Mouse (Mus musculus): ENCODE results near the gene Rbm8a2. TPM values are rescaled to one million over a fixed set of nuclear protein-coding genes. Genes with fewer than 3 reads are reported as not detected.
"Not testable (repeated sequence)": the region's sequence is repeated elsewhere in the genome, so short reads cannot be mapped to it uniquely, and the experiment has no call there.

Rbm8a2 gene
- total RNA-seq (2018; cell fraction: chromatin; rRNA removed) = not detected
- under 1 TPM in 12 of 26 experiments, not detected in 14; 0.08 to 0.19 (median 0.11) TPM for total RNA-seq (2018; cell fraction: cytosol; rRNA removed)
- not detected for total RNA-seq (2018; cell fraction: nucleus; rRNA removed)
- 0.17 to 0.38 TPM (median 0.34 TPM) in 3 replicates for polyA plus RNA-seq (2018)

GRCm38 (mm10) chr1:175979014-175979413 is at the start of gene Rbm8a2:
Gene Rbm8a2, minus strand, starts transcription at chr1:175979114.
- not testable (repeated sequence) for H3K36me3 ChIP-seq (ENCODE audit: inconsistent target); H3K4me3 ChIP-seq (ENCODE audit: inconsistent target); H3K79me2 ChIP-seq (ENCODE audit: inconsistent target); H3K27ac ChIP-seq
- 93% methylated on average over 7 of the region's 7 CpGs for WGBS (ENCODE audit: missing documents)

GRCm38 (mm10) chr1:176028397-176028796 is 49.5 kb upstream of the Rbm8a2 start:
- H3K27ac ChIP-seq = no peak overlapping the region
- WGBS (ENCODE audit: missing documents) = 85% methylated on average over 3 of the region's 3 CpGs

GRCm38 (mm10) chr1:176024501-176024900 is 45.6 kb upstream of the Rbm8a2 start:
- H3K36me3 ChIP-seq (ENCODE audit: inconsistent target) = no peaks in the 10 kb centered on the region
- H3K27ac ChIP-seq = no peak overlapping the region
- H3K4me3 ChIP-seq (ENCODE audit: inconsistent target) = no peak overlapping the region
- H3K79me2 ChIP-seq (ENCODE audit: inconsistent target) = no peaks in the 10 kb centered on the region
- WGBS (ENCODE audit: missing documents) = 67% methylated on average over 1 of the region's 1 CpGs

More at GRCm38 (mm10) chr1:176028397-176028796, 49.5 kb upstream of the Rbm8a2 start:
- H3K79me2 ChIP-seq (ENCODE audit: inconsistent target) = no peaks in the 10 kb centered on the region
- H3K4me3 ChIP-seq (ENCODE audit: inconsistent target) = no peak overlapping the region
- H3K36me3 ChIP-seq (ENCODE audit: inconsistent target) = no peaks in the 10 kb centered on the region

GRCm38 (mm10) chr1:176018523-176018922 is 39.6 kb upstream of the Rbm8a2 start:
- H3K36me3 ChIP-seq (ENCODE audit: inconsistent target) = no peaks in the 10 kb centered on the region
- no peak overlapping the region for H3K4me3 ChIP-seq (ENCODE audit: inconsistent target)
- no peak overlapping the region for H3K27ac ChIP-seq
- H3K79me2 ChIP-seq (ENCODE audit: inconsistent target) = no peaks in the 10 kb centered on the region
- WGBS (ENCODE audit: missing documents) = 96% methylated on average over 3 of the region's 3 CpGs

- Histone ChIP-seq H3K79me2 (ENCODE audit: inconsistent target) (no peaks in the 10 kb centered on the region), H3K36me3 (ENCODE audit: inconsistent target) (no peaks in the 10 kb centered on the region), H3K4me3 (ENCODE audit: inconsistent target) (no peak overlapping the region), H3K27ac (no peak overlapping the region)
- WGBS (ENCODE audit: missing documents) = 65% methylated on average over 3 of the region's 3 CpGs
Measured at GRCm38 (mm10) chr1:176016076-176016475, 37.2 kb upstream of the Rbm8a2 start.

GRCm38 (mm10) chr1:176013497-176014268 is 34.8 kb upstream of the Rbm8a2 start:
- Histone ChIP-seq H3K27ac (no peak overlapping the region), H3K36me3 (ENCODE audit: inconsistent target) (no peaks in the 10 kb centered on the region), H3K4me3 (ENCODE audit: inconsistent target) (no peak overlapping the region), H3K79me2 (ENCODE audit: inconsistent target) (no peaks in the 10 kb centered on the region)
- 94% methylated on average over 3 of the region's 3 CpGs for WGBS (ENCODE audit: missing documents)

- H3K79me2 ChIP-seq (ENCODE audit: inconsistent target) = no peaks in the 10 kb centered on the region
- H3K4me3 ChIP-seq (ENCODE audit: inconsistent target) = no peak overlapping the region
Measured at GRCm38 (mm10) chr1:176011535-176011934, 32.6 kb upstream of the Rbm8a2 start.

GRCm38 (mm10) chr1:176011072-176011471 is 32.2 kb upstream of the Rbm8a2 start:
- H3K36me3 ChIP-seq (ENCODE audit: inconsistent target) = no peaks in the 10 kb centered on the region
- no peak overlapping the region for H3K27ac ChIP-seq
- H3K4me3 ChIP-seq (ENCODE audit: inconsistent target) = no peak overlapping the region
- H3K79me2 ChIP-seq (ENCODE audit: inconsistent target) = no peaks in the 10 kb centered on the region

More at GRCm38 (mm10) chr1:176011535-176011934, 32.6 kb upstream of the Rbm8a2 start:
- H3K36me3 ChIP-seq (ENCODE audit: inconsistent target) = no peaks in the 10 kb centered on the region
- H3K27ac ChIP-seq = no peak overlapping the region

GRCm38 (mm10) chr1:176008411-176008810 is 29.5 kb upstream of the Rbm8a2 start:
- H3K79me2 ChIP-seq (ENCODE audit: inconsistent target) = no peaks in the 10 kb centered on the region
- H3K36me3 ChIP-seq (ENCODE audit: inconsistent target) = no peaks in the 10 kb centered on the region
- H3K4me3 ChIP-seq (ENCODE audit: inconsistent target) = no peak overlapping the region
- no peak overlapping the region for H3K27ac ChIP-seq
- 88% methylated on average over 2 of the region's 2 CpGs for WGBS (ENCODE audit: missing documents)

GRCm38 (mm10) chr1:176000599-176000998 is 21.7 kb upstream of the Rbm8a2 start:
- no peaks in the 10 kb centered on the region for H3K79me2 ChIP-seq (ENCODE audit: inconsistent target)
- H3K27ac ChIP-seq = no peak overlapping the region
- WGBS (ENCODE audit: missing documents) = 86% methylated on average over 5 of the region's 5 CpGs

GRCm38 (mm10) chr1:175997076-175997651 is 18.2 kb upstream of the Rbm8a2 start:
- WGBS (ENCODE audit: missing documents) = 80% methylated on average over 7 of the region's 7 CpGs
- no peaks in the 10 kb centered on the region for H3K36me3 ChIP-seq (ENCODE audit: inconsistent target)

More at GRCm38 (mm10) chr1:176000599-176000998, 21.7 kb upstream of the Rbm8a2 start:
- Histone ChIP-seq H3K36me3 (ENCODE audit: inconsistent target) (no peaks in the 10 kb centered on the region), H3K4me3 (ENCODE audit: inconsistent target) (no peak overlapping the region)

GRCm38 (mm10) chr1:175988912-175989311 is 10.0 kb upstream of the Rbm8a2 start:
- 98% methylated on average over 4 of the region's 4 CpGs for WGBS (ENCODE audit: missing documents)
- no peaks in the 10 kb centered on the region for H3K36me3 ChIP-seq (ENCODE audit: inconsistent target)
- no peak overlapping the region for H3K4me3 ChIP-seq (ENCODE audit: inconsistent target)
- H3K79me2 ChIP-seq (ENCODE audit: inconsistent target) = no peaks in the 10 kb centered on the region
- H3K27ac ChIP-seq = no peak overlapping the region

More at GRCm38 (mm10) chr1:175997076-175997651, 18.2 kb upstream of the Rbm8a2 start:
- H3K4me3 ChIP-seq (ENCODE audit: inconsistent target) = no peak overlapping the region
- no peaks in the 10 kb centered on the region for H3K79me2 ChIP-seq (ENCODE audit: inconsistent target)
- H3K27ac ChIP-seq = no peak overlapping the region

- Histone ChIP-seq H3K4me3 (ENCODE audit: inconsistent target) (no peak overlapping the region), H3K79me2 (ENCODE audit: inconsistent target) (no peaks in the 10 kb centered on the region), H3K27ac (no peak overlapping the region), H3K36me3 (ENCODE audit: inconsistent target) (no peaks in the 10 kb centered on the region)
- 91% methylated on average over 5 of the region's 5 CpGs for WGBS (ENCODE audit: missing documents)
Measured at GRCm38 (mm10) chr1:175988448-175988847, 9.5 kb upstream of the Rbm8a2 start.

GRCm38 (mm10) chr1:175970710-175971109 is 8.2 kb downstream of the Rbm8a2 start:
- Histone ChIP-seq H3K36me3 (ENCODE audit: inconsistent target) (no peaks in the 10 kb centered on the region), H3K27ac (no peak overlapping the region), H3K79me2 (ENCODE audit: inconsistent target) (no peaks in the 10 kb centered on the region), H3K4me3 (ENCODE audit: inconsistent target) (no peak overlapping the region)
- 85% methylated on average over 5 of the region's 5 CpGs for WGBS (ENCODE audit: missing documents)
